Mouse (Mus musculus) ES-CJ7 (cell line): Measurements from ENCODE around the gene Ptpa.

Source experiments
- DNase-seq: peaks from one replicate; pipeline ENCODE4 v3.0.0; 2011; ENCODE audit warnings: low read depth, low spot score

Gene Ptpa

DNA sequence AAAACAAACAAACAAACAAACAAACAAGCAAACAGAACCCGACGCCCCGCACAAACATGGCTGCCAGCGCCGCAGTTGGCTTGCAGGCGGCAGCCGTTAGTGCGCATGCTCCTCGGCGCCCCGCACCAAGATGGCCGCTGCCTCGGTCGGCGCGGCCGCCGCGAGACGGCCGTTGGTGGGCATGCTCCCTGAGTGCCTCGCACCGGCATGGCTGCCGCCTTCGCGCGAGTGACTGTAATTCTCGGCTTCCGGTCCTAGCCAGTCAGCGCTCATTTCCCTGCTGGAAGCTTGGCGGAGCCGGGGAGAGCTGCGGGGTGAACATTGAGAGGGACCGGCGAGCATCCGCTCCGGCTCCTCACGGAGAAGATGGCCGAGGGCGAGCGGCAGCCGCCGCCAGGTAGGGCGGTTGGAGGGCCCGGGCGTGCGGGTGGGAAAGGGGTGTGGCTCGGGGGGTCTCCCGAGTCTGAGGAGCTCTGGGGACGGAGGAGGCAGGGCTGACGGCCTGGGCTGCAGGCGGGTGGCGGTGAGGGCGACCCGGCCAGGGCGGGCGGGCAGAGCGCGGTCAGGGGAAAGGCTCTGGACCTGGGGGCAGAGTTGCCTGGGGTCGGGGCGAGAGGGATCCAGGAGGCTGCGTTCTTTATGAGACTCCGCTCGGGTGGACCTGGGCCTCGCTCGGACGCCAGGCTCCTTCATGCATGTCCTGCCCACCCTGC is at the start of gene Ptpa:
TSS of gene Ptpa (plus strand) at position 104 of the 713 bp plus-strand sequence.
- peak; percentile 89 for DNase-seq

DNA sequence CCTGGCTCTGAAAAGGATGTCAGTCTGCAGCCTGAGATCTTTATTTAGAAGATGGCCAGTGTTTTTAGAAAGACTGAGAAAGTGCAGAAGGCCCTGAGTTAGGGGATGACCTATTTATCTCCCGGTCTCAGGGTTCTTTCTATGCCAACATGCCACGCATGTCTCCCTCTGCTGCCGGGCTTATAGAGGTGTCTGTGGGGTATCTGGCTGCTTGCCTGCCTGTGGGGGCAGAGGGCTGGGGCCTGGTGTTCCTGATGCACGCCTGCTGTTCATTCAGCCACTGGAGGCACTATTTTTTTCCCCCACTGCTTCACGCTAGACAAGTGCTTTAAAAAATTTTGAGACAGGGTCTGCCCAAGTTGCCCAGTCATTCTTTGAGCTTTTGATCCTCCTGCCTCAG is 49.6 kb upstream of the Ptpa start:
- DNase-seq: peak; percentile 28

DNA sequence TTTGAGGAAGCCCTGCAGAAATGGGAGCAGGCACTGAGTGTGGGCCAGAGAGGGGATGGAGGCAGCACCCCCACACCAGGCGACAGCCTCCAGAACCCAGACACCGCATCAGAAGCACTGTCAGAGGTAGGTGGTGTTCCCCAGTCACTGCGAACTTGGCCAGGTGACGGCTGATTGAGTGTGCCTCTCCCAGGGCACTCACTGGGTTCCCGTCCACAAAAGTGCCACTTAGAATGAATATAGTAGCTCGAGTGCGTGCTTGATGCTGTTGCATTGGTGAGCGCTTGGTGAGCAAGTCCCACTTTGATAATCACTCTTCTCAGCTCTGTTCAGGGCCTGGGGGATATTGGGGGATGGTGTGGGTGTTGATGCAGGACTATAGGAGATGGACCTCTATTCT is 44.3 kb upstream of the Ptpa start:
- DNase-seq: no peak

DNA sequence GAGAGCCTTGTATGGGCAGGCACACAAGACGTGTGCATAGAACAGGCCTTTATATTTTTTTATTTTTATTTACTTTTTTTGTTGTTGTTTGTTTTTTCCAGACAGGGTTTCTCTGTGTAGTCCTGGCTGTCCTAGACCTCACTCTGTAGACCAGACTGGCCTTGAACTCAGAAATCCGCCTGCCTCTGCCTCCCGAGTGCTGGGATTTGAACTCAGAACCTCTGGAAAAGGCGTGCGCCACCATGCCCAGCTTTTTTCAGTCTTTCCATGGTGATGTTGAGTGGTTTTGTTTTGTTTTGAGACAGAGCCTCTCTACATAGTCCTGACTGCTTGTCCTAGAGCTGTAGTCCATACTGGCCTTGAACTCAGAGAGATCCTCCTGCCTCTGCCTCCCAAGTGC is 43.1 kb upstream of the Ptpa start:
- no peak for DNase-seq

DNA sequence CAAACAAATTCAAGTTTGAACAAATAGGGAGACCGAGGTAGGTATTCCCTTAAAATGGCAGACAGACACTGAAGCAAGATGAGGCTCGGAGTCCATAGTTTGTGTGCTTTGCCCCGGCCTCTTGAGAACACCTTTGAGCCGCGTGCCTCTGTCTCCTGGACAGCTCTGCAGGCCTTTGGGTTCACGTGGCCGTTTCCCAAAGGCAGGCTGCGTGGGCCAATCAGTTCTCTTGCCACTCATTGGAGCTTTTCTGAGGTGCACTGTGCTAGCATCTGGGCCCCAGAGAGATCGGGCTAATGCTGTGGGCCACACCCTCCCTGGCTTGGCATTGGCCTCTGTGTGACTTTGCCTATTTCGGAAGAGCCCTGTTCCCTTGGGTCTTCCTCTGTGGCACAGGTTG is 39.9 kb upstream of the Ptpa start:
- no peak for DNase-seq

DNA sequence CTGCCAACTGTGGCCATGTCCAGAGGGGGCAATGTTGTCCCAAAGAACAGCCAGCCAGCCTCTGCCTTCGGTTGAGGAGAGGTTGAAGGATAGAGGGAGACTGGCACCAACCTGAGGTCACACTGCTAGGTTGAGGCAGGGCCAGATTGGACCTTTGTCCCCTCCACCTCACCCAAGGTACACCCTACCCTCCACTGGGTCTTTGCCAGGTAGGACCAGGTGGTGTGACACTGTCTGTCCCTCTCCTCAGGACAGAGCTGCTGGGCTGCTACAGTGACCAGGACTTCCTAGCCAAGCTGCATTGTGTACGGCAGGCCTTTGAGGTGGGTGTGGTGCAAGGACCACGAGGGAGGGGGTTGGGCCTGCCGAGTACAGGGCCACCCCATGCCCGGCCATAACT is 38.1 kb upstream of the Ptpa start:
- DNase-seq: no peak

DNA sequence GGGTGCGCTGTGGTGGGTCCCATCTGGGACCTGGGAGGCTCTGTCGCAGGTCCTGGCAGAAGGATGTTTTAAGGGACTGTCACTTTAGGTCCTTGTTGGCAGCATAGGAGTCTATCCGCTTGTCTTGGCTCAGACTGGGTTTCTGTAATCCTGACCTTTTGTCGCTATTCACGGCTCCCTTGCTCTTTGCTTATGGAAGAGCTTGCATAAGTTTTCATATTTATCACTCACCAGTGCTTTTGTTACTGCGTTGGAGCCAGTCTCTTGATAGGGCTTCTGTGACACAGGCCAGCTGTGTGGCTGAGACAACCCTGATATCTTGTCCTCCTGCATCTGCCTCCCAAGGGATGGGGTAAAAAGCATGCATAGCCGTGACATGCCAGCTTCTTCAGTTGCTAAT is 36.5 kb upstream of the Ptpa start:
- no peak for DNase-seq

DNA sequence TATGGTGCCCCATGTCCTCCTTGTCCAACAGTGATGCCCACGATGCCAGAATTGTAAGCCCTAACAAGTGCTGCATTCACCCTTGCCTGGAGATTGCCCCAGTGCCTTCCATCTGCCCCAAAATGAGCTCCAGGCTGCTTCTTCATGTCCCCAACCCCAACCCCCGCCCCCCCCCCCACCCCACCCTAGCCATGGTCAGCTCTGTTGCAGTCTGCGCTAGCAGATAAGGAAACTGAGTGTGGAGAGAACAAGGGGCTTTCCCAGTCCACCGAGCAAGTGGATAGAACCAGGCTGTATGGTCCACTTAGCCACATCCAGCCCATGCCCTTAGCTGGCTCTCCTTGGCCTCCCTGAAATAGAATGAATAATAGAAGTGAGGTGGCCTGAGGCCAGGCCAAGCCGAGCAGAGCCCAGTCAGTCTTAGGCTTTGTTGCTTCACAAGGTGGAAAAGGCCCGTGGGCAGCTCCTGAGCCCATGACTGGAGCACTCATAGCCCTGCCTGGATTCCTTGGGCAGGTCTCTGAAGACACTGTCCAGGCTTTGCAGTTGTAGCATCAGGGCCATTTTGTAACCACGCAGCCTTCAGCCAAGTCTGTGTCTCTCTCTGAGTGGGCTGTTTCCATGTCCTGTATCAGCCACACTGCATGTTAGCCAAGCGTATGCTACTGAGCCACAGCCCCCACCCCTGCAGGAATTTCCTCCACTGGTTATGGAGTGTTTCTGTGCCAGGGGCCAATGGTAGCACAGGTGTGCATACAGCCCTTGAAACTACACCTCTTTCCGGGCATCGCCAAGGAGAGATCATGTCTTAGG is 35.1 kb upstream of the Ptpa start:
- no peak for DNase-seq

DNA sequence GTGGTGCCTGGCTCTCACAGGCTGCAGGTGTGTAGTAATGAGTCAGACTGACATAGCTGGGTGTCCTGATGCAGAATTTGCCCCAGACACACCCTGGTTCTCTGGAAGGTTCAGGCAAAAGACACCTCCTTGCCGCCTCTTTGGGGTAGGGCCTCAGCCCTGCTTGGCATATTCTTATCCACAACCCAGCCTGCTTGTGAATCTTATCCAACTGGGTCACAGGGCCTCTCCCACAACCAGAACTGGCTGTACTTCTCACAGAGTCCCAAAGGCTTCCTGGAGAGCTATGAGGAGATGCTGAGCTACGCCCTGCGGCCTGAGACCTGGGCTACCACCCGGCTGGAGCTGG is 34.5 kb upstream of the Ptpa start:
- no peak for DNase-seq

DNA sequence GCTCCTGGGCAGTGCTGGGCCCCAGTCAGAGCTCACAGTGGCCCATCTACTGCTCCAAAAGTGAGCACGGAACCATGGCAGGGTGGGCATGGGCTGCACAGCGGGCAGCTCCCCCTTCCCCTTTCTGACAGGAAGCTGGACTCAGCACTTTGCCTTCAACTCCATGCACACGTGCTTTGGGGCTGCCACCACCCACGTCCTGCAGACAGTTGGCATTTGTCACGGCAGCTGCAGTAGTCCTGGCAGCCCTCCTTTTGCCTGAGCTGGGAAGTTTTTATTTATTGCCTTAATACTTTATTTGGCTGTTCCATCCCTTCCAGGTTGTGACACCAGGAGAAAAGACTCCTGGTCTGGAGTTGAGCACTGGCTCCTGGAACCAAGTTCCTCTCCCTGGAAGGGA is 31.0 kb upstream of the Ptpa start:
- DNase-seq: no peak

DNA sequence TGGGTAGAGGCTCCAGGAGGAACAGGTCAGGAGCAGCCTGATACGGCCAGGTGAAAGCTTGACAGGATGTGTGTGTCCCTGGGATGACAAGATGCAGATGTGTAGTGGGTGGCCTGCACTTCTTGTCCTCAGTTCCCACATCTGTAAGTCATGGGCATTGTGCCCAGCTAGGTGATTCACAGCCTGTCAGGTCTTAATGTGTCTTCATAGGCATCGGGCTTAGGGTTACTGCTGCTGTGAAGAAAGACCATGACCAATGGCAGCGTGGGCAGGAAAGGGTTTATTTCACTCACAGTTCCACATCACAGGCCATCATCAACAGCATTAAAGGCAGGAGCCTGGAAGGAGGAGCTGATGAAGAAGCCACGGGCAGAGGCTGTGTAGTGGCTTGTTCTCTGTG is 30.2 kb upstream of the Ptpa start:
- no peak for DNase-seq

DNA sequence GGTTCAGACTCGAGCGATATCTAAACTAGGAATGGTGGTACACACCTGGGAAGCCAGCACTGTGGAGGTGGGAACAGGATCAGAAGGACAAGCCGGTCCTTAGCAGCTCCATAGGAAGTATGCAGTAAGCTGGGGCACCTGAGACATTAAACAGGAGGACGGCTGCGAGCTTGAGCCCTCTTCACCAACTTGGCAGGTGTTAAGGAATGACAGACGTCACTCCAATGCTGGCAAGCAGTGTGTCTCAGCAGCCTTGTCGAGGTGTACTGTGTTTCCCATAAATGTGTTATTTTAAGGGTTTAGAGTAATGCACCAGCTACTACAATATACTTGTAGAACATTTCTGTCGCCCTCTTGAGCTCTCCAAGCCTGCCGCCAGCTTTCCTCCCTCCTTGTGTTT is 28.9 kb upstream of the Ptpa start:
- no peak for DNase-seq

DNA sequence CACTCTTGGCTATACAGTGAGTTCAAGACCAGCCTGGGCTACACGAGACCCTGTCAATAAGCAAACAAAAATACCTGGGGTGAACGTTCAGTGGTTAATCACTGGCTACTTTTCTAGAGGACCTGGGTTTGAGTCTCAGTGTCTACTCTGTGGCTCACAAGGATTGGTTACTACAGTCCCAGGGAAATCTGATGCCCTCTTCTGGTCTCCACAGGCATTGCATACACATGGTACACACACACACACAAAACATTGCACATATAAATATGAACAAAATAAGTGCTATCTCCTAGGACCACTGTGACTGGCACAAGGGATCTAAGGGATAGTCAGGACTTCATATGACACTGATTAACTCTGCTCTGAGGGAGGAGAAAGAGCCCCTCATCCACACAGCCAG is 26.8 kb upstream of the Ptpa start:
- peak; percentile 39 for DNase-seq

DNA sequence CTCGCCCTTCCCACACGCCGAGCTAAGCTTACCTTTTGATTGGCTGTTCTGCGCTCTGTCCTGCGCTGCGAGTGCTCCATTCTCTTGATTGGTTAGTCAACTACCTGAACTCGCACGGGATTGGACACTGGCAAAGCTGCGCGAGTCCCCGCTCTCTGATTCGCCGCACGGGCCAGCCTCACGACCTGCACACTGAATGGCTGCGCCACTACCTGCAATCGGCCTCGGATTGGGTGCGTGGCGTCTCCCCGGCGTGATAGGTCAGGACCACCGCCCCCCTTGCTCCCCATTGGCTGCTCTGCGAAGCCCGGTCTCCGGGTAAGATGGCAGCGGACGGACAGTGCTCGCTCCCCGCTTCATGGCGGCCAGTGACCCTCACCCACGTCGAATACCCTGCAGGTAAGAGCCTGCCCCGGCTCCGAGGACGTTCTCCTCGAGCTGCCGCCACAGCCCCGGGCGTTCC is 23.7 kb upstream of the Ptpa start, which contains the start of gene Dolpp1:
TSS of gene Dolpp1 (plus strand) at position 141 of the 463 bp plus-strand sequence.
- DNase-seq: peak; percentile 100

DNA sequence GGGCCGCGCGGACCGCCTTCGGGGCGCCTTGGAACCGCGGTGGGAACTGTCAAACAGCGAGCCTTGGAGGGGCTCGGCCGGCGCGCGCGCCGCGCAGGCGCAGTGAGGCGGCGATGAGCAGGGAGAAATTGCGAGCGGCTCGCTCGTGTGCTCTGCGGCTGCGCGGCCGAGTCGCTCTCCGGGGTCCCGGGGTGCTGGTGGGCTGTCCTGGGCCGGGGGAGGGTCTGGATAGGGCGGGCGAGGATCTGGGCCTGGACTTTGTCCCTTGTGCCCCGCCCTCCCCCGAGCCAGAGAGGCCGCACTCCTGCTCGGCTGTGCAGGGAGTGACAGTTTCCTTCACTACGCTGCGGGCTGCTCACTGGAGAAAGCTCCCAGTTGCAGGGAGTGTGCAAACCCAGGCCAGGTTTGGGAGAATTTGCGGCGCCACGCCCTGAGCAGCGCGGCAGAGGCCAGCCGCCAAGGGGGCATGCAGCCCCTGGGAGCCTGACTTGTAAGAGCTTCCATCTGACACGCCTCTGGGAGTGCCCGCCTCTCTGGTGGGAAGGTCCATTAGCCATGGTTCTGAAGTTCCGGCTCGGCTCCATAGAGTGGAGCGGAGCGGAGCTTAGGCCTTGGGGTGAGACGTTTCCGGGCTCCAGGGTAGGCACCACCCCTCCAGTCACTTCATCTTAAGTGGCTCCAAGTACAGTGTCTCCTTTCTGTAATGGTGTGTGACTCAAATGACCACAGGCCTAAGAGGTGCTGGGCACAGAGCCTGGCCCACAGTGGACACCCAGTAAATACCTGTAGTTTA is 23.1 kb upstream of the Ptpa start:
- DNase-seq: peak; percentile 83

DNA sequence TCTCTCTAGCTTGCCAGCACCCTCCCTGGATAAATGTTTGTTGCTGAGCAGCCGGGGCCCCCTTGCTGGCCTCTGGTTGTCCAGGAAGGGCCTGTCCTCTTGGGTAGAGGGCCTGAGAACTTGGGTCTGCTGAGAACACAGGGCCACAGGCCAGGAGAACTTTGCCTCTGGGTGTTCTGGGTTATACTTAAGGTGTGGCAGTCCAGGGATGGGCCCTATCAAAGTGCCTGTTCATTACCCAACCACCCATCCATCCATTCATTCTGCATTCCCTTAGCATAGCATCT is 22.5 kb upstream of the Ptpa start:
- no peak for DNase-seq

DNA sequence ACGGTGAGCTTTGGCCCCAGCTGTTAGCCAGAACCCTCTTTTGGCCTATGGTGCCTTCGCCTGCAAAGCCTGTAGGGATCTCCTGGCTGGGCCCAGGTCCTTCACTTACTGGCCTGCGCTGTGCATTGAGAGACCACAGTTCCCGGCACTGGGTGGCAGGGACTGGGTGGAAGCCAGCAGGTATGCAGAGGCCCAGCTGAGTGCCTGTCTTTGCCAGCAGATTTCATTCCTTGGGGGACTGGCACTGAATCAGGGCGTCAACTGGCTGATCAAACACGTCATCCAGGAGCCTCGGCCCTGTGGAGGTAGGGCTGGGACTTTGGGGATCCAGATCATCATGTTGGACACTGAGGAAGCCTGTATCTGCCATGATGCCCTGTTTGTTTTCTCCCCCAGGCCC is 20.1 kb upstream of the Ptpa start:
- DNase-seq: no peak

DNA sequence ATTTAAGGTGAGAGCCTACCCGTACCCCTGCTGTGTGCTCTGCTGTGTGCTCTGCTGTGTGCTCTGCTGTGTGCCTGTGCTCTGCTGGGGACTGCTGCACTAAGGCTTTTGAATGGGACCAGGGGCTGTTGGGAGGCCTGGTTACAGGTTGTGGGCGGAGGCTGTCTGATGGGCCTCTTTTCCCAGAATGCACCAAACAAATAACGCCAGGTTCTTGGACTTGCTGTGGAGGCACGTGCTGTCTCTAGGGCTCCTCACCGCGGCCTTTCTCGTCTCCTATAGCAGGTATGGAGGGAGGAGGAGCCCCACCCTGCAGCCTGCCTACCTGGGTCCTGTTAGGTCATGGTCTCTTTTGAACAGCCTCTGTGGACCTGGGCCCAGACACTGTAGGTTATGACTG is 19.6 kb upstream of the Ptpa start:
- peak; percentile 47 for DNase-seq

DNA sequence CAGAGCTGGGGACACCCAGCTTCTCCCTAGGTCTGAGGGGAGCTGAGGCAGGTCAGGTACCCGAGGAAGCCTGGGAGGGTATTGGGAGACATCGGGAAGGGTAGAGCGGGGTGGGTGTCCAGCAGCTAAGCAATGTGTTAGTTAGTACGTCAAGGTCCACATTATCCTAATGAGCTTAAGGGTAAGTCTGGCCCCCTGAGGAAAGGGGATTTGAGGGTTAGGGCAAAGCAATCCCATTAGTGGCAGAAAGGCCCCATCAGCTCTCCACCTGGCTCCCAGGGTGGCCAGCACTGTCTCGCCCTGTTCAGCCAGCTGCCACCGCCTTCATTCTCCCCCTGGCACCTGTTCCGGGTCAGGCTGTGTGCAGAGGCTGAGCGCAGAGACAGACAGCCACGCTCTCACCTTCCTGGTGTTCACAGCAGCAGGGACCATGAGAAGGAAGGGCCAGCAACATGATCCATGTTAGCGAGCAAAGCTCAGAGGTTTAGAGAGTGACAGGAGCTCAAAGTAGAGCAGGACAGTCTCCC is 17.8 kb upstream of the Ptpa start:
- DNase-seq: no peak

DNA sequence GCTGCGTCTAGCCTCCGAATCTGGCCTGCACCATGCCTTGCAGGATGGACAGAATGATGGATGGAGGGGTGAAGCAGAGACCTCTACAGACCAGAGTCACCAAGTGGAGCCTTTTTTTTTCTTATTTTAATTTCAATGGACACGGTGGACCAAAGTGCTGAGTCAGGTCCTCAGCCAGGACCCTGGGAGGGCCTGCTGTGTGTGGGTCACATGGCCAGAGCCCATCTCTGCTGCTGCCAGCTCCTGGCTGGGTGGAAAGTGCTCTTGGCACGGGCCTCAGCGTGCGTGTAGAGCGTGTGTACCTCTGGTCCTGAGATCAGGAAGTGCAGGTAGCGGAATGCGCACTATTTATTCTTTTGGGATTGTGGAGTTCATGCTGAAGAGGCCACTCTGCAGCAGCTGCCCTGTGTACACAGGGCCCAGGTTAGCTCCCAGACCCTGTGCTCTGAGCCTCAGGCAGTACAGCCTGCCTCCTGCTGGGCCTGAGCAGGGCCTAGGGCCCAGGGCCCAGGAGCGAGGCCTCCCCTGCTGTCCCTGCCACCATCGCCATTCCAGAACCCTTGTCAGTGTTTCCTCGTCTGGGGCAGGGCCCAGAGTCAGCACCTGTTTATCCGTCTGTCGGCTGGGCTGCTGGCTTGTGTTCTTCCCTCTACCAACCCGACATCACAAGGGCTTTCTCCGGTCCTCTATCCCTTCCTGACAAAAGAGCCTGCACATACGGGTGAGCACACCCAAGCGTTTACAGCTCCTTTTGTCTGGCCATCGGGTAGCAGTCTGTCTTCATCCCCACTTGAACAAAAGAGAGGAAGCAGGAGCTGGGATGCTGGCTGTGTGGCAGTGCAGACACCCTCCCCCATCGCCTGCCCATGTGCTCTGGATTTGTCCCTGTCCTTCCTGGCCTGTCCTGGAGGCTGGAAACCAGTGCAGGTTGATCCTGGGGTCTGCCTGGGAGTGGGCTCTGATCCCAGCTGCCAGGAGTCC is 16.4 kb upstream of the Ptpa start:
- peak; percentile 70 for DNase-seq

DNA sequence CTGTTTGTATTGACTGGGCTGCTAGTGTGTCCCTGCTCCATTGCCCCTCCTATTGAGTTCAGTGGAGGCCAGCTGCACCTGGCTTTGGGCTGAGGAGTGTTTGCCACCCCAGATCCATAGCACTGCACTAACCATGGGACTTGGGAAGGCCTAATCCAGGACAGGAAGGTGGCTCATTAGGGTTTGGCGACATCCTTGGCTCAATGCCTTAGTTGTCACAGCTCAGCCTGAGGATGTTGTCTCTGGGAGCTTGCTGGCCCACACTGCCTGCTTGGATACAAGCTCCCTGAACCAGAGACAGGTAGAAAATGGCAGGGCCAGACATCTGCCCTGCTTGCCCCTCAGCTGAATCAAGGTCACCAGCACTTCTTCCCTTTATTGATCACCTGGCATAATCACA is 14.3 kb upstream of the Ptpa start:
- no peak for DNase-seq
